Comparison of ENCODE assay signal across 11 mouse cellular contexts in genomic region chr17:46647279-46647678, GRCm38 (mm10). TPM values are rescaled to one million over a fixed set of nuclear protein-coding genes. Genes with fewer than 3 reads are reported as not detected.
DNase-seq lines count a peak whose midpoint lies in the region; ATAC-seq lines count a peak whose summit lies in the region.
"Had no signal": no experiment of that assay in that cellular context is flagged by ENCODE, and none has a peak within 500 bp of the region (broad histone marks: within the 10 kb centered on the region; RNA-seq: fewer than 3 reads in every experiment).

No protein-coding gene starts in this region.

- no peaks in the 10 kb centered on the region for H3K9me3 ChIP-seq in forebrain, embryonic 13.5 days (replicated peaks)
- no peaks in the 10 kb centered on the region for H3K9me3 ChIP-seq in forebrain, embryonic 14.5 days (replicated peaks; ENCODE audit: control insufficient read depth, low read length)
- H3K9me3 ChIP-seq in megakaryocyte, embryonic 14.5 days = no peaks in the 10 kb centered on the region
- H3K9me3 ChIP-seq in limb, embryonic 13.5 days = no peaks in the 10 kb centered on the region
- H3K9me3 ChIP-seq in neural tube, embryonic 13.5 days = no peaks in the 10 kb centered on the region

- peaks cover 56% of the 10 kb centered on the region for H3K4me1 ChIP-seq in forebrain, embryonic 13.5 days
- peaks cover 31% of the 10 kb centered on the region for H3K4me1 ChIP-seq in forebrain, embryonic 14.5 days (ENCODE audit: control insufficient read depth, insufficient read depth, low read length)
- peaks cover 74% of the 10 kb centered on the region for H3K4me1 ChIP-seq in megakaryocyte, embryonic 14.5 days
- H3K4me1 ChIP-seq in limb, embryonic 13.5 days = peaks cover 41% of the 10 kb centered on the region
- peaks cover 51% of the 10 kb centered on the region for H3K4me1 ChIP-seq in neural tube, embryonic 13.5 days (replicated peaks)

- ATAC-seq in forebrain, embryonic 13.5 days = no peak
- no peak for ATAC-seq in forebrain, embryonic 14.5 days
- no peak for ATAC-seq in megakaryocyte, adult 5-6 weeks (ENCODE audit: poor library complexity, severe bottlenecking)
- ATAC-seq in limb, embryonic 13.5 days (ENCODE audit: low FRiP score, low read depth) = no peak
- no peak for ATAC-seq in neural tube, embryonic 13.5 days (ENCODE audit: low read depth)

- intact Hi-C loops in left cerebral cortex, postnatal 14 days (cut with DNase I) = loop anchor here (5.0 kb wide), 1 partner anchor 100 kb away; the partner anchor contains the start of gene Cul9

- no peak overlapping the region for H3K27ac ChIP-seq in forebrain, embryonic 13.5 days
- no peak overlapping the region for H3K27ac ChIP-seq in forebrain, embryonic 14.5 days (ENCODE audit: low read depth, low read length)
- no peak overlapping the region for H3K27ac ChIP-seq in limb, embryonic 13.5 days
- no peak overlapping the region for H3K27ac ChIP-seq in neural tube, embryonic 13.5 days (replicated peaks)

- H3K36me3 ChIP-seq in forebrain, embryonic 13.5 days (ENCODE audit: poor library complexity, severe bottlenecking) = peaks cover 20% of the 10 kb centered on the region
- peaks cover 19% of the 10 kb centered on the region for H3K36me3 ChIP-seq in forebrain, embryonic 14.5 days (ENCODE audit: control insufficient read depth, insufficient read depth, low read length)
- H3K36me3 ChIP-seq in megakaryocyte, embryonic 14.5 days (replicated peaks; ENCODE audit: low read length) = peaks cover 53% of the 10 kb centered on the region
- peaks cover 31% of the 10 kb centered on the region for H3K36me3 ChIP-seq in limb, embryonic 13.5 days
- peaks cover 17% of the 10 kb centered on the region for H3K36me3 ChIP-seq in neural tube, embryonic 13.5 days

- H3K27me3 ChIP-seq in forebrain, embryonic 13.5 days = no peaks in the 10 kb centered on the region
- H3K27me3 ChIP-seq in forebrain, embryonic 14.5 days (replicated peaks; ENCODE audit: control insufficient read depth, insufficient read depth, low read length) = no peaks in the 10 kb centered on the region
- H3K27me3 ChIP-seq in megakaryocyte, embryonic 14.5 days (replicated peaks) = no peaks in the 10 kb centered on the region
- H3K27me3 ChIP-seq in limb, embryonic 13.5 days = no peaks in the 10 kb centered on the region
- H3K27me3 ChIP-seq in neural tube, embryonic 13.5 days = no peaks in the 10 kb centered on the region

- H3K4me3 ChIP-seq in forebrain, embryonic 13.5 days = peak overlapping the region; percentile 80; the same call in 1 of the 2 replicates
- H3K4me3 ChIP-seq in forebrain, embryonic 14.5 days (ENCODE audit: low read depth, low read length) = no peak overlapping the region
- peak overlapping the region; percentile 50 for H3K4me3 ChIP-seq in megakaryocyte, embryonic 14.5 days (replicated peaks)
- H3K4me3 ChIP-seq in limb, embryonic 13.5 days = peak overlapping the region; percentile 83; the same call in 1 of the 2 replicates
- H3K4me3 ChIP-seq in neural tube, embryonic 13.5 days = peak overlapping the region; percentile 82; the same call in 1 of the 2 replicates

- 92% methylated on average over 7 of the region's 7 CpGs for WGBS in forebrain, embryonic 13.5 days
- 93% methylated on average over 7 of the region's 7 CpGs for WGBS in forebrain, embryonic 14.5 days
- 92% methylated on average over 7 of the region's 7 CpGs for WGBS in limb, embryonic 13.5 days
- 91% methylated on average over 7 of the region's 7 CpGs for WGBS in neural tube, embryonic 13.5 days

- H3K4me2 ChIP-seq in forebrain, embryonic 13.5 days = peak overlapping the region; percentile 81; the same call in 1 of the 2 replicates
- H3K4me2 ChIP-seq in forebrain, embryonic 14.5 days (ENCODE audit: low read length) = no peak overlapping the region
- 0 out of 2 replicates have a peak overlapping the region, but pooled peaks have one; percentile 95 for H3K4me2 ChIP-seq in limb, embryonic 13.5 days (replicated peaks)
- H3K4me2 ChIP-seq in neural tube, embryonic 13.5 days = peak overlapping the region; percentile 77

- no peak for DNase-seq in forebrain, embryonic 14.5 days (ENCODE audit: low spot score)
- no peak for DNase-seq in left cerebral cortex, postnatal 14 days (ENCODE audit: low spot score in 2 of 2)
- DNase-seq in gastrocnemius, adult 8-10 months (ENCODE audit: low spot score in 2 of 2) = no peak
- DNase-seq: gastrocnemius, postnatal 36 days; kidney, adult 9 months; retina, postnatal 1 day had no signal

- H3K9ac ChIP-seq in forebrain, embryonic 13.5 days = no peak overlapping the region
- no peak overlapping the region for H3K9ac ChIP-seq in forebrain, embryonic 14.5 days (ENCODE audit: low read length)
- no peak overlapping the region for H3K9ac ChIP-seq in limb, embryonic 13.5 days
- H3K9ac ChIP-seq in neural tube, embryonic 13.5 days = no peak overlapping the region; the same call in 1 of the 2 replicates

RNA-seq across cellular contexts. Expression of gene Mrpl2, which starts 1.2 kb away (rescaled TPM):
- polyA plus RNA-seq in forebrain, embryonic 13.5 days (2015; fragmentation: Nextera tagmentation; extraction: Ambion mirVana) = 89.0 and 97.3 TPM in 2 replicates
- 83.3 and 108 TPM in 2 replicates for polyA plus RNA-seq in forebrain, embryonic 14.5 days (2014; fragmentation: Nextera tagmentation; extraction: Ambion mirVana)
- 289 and 528 TPM in 2 replicates for polyA plus RNA-seq in megakaryocyte, embryonic 14.5 days (2012; ENCODE audit: insufficient read depth, low replicate concordance)
- 46.2 and 67.5 TPM in 2 replicates for total RNA-seq in megakaryocyte, adult 5-6 weeks (2015)
- 42.7 and 53.9 TPM in 2 replicates for total RNA-seq in megakaryocyte, adult 5-6 weeks (2017)
- polyA plus RNA-seq in limb, embryonic 13.5 days (2015; fragmentation: Nextera tagmentation; extraction: Ambion mirVana) = 104 and 106 TPM in 2 replicates
- polyA plus RNA-seq in neural tube, embryonic 13.5 days (2015; fragmentation: Nextera tagmentation; extraction: Ambion mirVana) = 63.2 and 70.1 TPM in 2 replicates
- total RNA-seq in left cerebral cortex, postnatal 14 days (2021) = 10 to 100 TPM; 45.6 to 54.2 TPM
- total RNA-seq in gastrocnemius, adult 8-10 months (2022) = 100 to 1,000 TPM in 2 of 4 experiments, 10 to 100 TPM in 2; 88.6 to 106 (median 98.1) TPM

RNA-seq across cellular contexts. Expression of gene Klc4, which starts 1.5 kb away (rescaled TPM):
- polyA plus RNA-seq in forebrain, embryonic 13.5 days (2015; fragmentation: Nextera tagmentation; extraction: Ambion mirVana) = 44.3 and 47.7 TPM in 2 replicates
- 34.7 and 38.8 TPM in 2 replicates for polyA plus RNA-seq in forebrain, embryonic 14.5 days (2014; fragmentation: Nextera tagmentation; extraction: Ambion mirVana)
- 33.6 and 42.0 TPM in 2 replicates for polyA plus RNA-seq in megakaryocyte, embryonic 14.5 days (2012; ENCODE audit: insufficient read depth, low replicate concordance)
- total RNA-seq in megakaryocyte, adult 5-6 weeks (2015) = 3.5 and 4.9 TPM in 2 replicates
- 13.1 and 15.0 TPM in 2 replicates for total RNA-seq in megakaryocyte, adult 5-6 weeks (2017)
- polyA plus RNA-seq in limb, embryonic 13.5 days (2015; fragmentation: Nextera tagmentation; extraction: Ambion mirVana) = 26.4 and 26.5 TPM in 2 replicates
- polyA plus RNA-seq in neural tube, embryonic 13.5 days (2015; fragmentation: Nextera tagmentation; extraction: Ambion mirVana) = 41.8 and 45.3 TPM in 2 replicates
- 10 to 100 TPM; 15.8 to 16.5 TPM for total RNA-seq in left cerebral cortex, postnatal 14 days (2021)
- 10 to 100 TPM; 13.2 to 14.4 (median 13.5) TPM for total RNA-seq in gastrocnemius, adult 8-10 months (2022)

RNA-seq across cellular contexts. Expression of gene Cul7, which starts 2.9 kb away (rescaled TPM):
- 33.5 and 39.0 TPM in 2 replicates for polyA plus RNA-seq in forebrain, embryonic 13.5 days (2015; fragmentation: Nextera tagmentation; extraction: Ambion mirVana)
- polyA plus RNA-seq in forebrain, embryonic 14.5 days (2014; fragmentation: Nextera tagmentation; extraction: Ambion mirVana) = 28.3 and 30.2 TPM in 2 replicates
- 90.0 and 167 TPM in 2 replicates for polyA plus RNA-seq in megakaryocyte, embryonic 14.5 days (2012; ENCODE audit: insufficient read depth, low replicate concordance)
- 1.7 and 1.9 TPM in 2 replicates for total RNA-seq in megakaryocyte, adult 5-6 weeks (2015)
- 1.9 and 2.4 TPM in 2 replicates for total RNA-seq in megakaryocyte, adult 5-6 weeks (2017)
- 63.2 and 66.0 TPM in 2 replicates for polyA plus RNA-seq in limb, embryonic 13.5 days (2015; fragmentation: Nextera tagmentation; extraction: Ambion mirVana)
- 40.0 and 41.7 TPM in 2 replicates for polyA plus RNA-seq in neural tube, embryonic 13.5 days (2015; fragmentation: Nextera tagmentation; extraction: Ambion mirVana)
- 10 to 100 TPM; 30.2 to 33.4 TPM for total RNA-seq in left cerebral cortex, postnatal 14 days (2021)
- 1 to 10 TPM; 2.7 to 3.7 (median 3.0) TPM for total RNA-seq in gastrocnemius, adult 8-10 months (2022)

RNA-seq across cellular contexts. Expression of gene Ptk7, which starts 18.0 kb away (rescaled TPM):
- polyA plus RNA-seq in forebrain, embryonic 13.5 days (2015; fragmentation: Nextera tagmentation; extraction: Ambion mirVana) = 32.5 and 35.3 TPM in 2 replicates
- 15.3 and 19.0 TPM in 2 replicates for polyA plus RNA-seq in forebrain, embryonic 14.5 days (2014; fragmentation: Nextera tagmentation; extraction: Ambion mirVana)
- polyA plus RNA-seq in megakaryocyte, embryonic 14.5 days (2012; ENCODE audit: insufficient read depth, low replicate concordance) = 6.7 and 13.6 TPM in 2 replicates
- not detected in 2 replicates for total RNA-seq in megakaryocyte, adult 5-6 weeks (2015)
- total RNA-seq in megakaryocyte, adult 5-6 weeks (2017) = 0.07 and 0.16 TPM in 2 replicates
- 128 and 138 TPM in 2 replicates for polyA plus RNA-seq in limb, embryonic 13.5 days (2015; fragmentation: Nextera tagmentation; extraction: Ambion mirVana)
- 38.7 and 41.3 TPM in 2 replicates for polyA plus RNA-seq in neural tube, embryonic 13.5 days (2015; fragmentation: Nextera tagmentation; extraction: Ambion mirVana)
- total RNA-seq in left cerebral cortex, postnatal 14 days (2021) = 10 to 100 TPM; 13.8 to 13.9 TPM
- total RNA-seq in gastrocnemius, adult 8-10 months (2022) = under 1 TPM; 0.15 to 0.38 (median 0.30) TPM

RNA-seq across cellular contexts. Expression of gene Rrp36, which starts 26.9 kb away (rescaled TPM):
- polyA plus RNA-seq in forebrain, embryonic 13.5 days (2015; fragmentation: Nextera tagmentation; extraction: Ambion mirVana) = 54.5 and 59.7 TPM in 2 replicates
- 30.1 and 31.4 TPM in 2 replicates for polyA plus RNA-seq in forebrain, embryonic 14.5 days (2014; fragmentation: Nextera tagmentation; extraction: Ambion mirVana)
- polyA plus RNA-seq in megakaryocyte, embryonic 14.5 days (2012; ENCODE audit: insufficient read depth, low replicate concordance) = 9.4 and 30.6 TPM in 2 replicates
- total RNA-seq in megakaryocyte, adult 5-6 weeks (2015) = 9.6 and 10.6 TPM in 2 replicates
- total RNA-seq in megakaryocyte, adult 5-6 weeks (2017) = 62.2 and 75.0 TPM in 2 replicates
- polyA plus RNA-seq in limb, embryonic 13.5 days (2015; fragmentation: Nextera tagmentation; extraction: Ambion mirVana) = 67.6 and 73.9 TPM in 2 replicates
- 47.7 and 53.5 TPM in 2 replicates for polyA plus RNA-seq in neural tube, embryonic 13.5 days (2015; fragmentation: Nextera tagmentation; extraction: Ambion mirVana)
- total RNA-seq in left cerebral cortex, postnatal 14 days (2021) = 10 to 100 TPM; 14.1 to 15.7 TPM
- total RNA-seq in gastrocnemius, adult 8-10 months (2022) = 10 to 100 TPM in 1 of 4 experiments, 1 to 10 TPM in 3; 8.7 to 10.7 (median 9.2) TPM
